Mouse (Mus musculus) cerebellum, adult 2 months (tissue): ENCODE results near the gene Fam193b.

Experiments
- CTCF ChIP-seq: fragments of 200-500 bp; IDR thresholded peaks from 2 replicates; pipeline ENCODE4 v1.5.1; 2011; ENCODE audit warnings: low read depth, mild to moderate bottlenecking, control low read depth, low read length, moderate library complexity, borderline replicate concordance; ENCODE audit not compliant: insufficient read depth
- POLR2A ChIP-seq: fragments of 200-500 bp; IDR thresholded peaks from 2 replicates; pipeline ENCODE4 v1.6.1; 2011; ENCODE audit warnings: low read length, control low read depth, borderline replicate concordance; ENCODE audit not compliant: insufficient read depth

- TF ChIP-seq POLR2A (no peak), CTCF (no peak)
These were observed 13.4 kb downstream of the Fam193b start for GRCm38 (mm10) chr13:55557499-55557898.
